Mouse (Mus musculus) midbrain, embryonic 11.5 days (tissue): ENCODE results near the gene Nfkb2. TPM values are rescaled to one million over a fixed set of nuclear protein-coding genes. Genes with fewer than 3 reads are reported as not detected.

ENCODE experiments used
- microRNA counts: library from miRNA; unstranded; fragments of <30 nt; microRNA quantifications from one replicate; lab custom pipeline; 2015
- microRNA-seq: library from miRNA; unstranded; fragments of <30 nt; microRNA quantifications from one replicate; pipeline ENCODE4, GENCODE M21; 2017
- polyA plus RNA-seq: library from polyadenylated mRNA; unstranded; fragments of >200 nt; fragmentation: Nextera tagmentation; extraction: Ambion mirVana; gene quantifications from 2 replicates; pipeline ENCODE4 v1.2.1, GENCODE M21; 2014

Gene Nfkb2
- polyA plus RNA-seq, 1 experiment from 2014 or later = 3.9 TPM

MicroRNA genes within 50 kb of the gene (microRNA counts, 519-probe panel; counts per million panel counts)
- not detected for microRNA mmu-miR-146b (lab: Ali Mortazavi, UCI)

Small RNA genes lying within 50 kb of the gene (microRNA-seq; reads per million reads assigned to microRNA genes)
- gene Mir146b = 1.3 reads per million

Other genes starting within 250 kb of the Nfkb2 start
- 115 and 117 TPM in 2 replicates for gene Nolc1, start 228.5 kb upstream of the Nfkb2 start, polyA plus RNA-seq
- gene Elovl3, start 172.4 kb upstream of the Nfkb2 start, polyA plus RNA-seq = not detected in 2 replicates
- 0.18 and 0.39 TPM in 2 replicates for gene Pitx3, start 156.0 kb upstream of the Nfkb2 start, polyA plus RNA-seq
- gene Gbf1, start 151.8 kb upstream of the Nfkb2 start, polyA plus RNA-seq = 36.6 and 42.6 TPM in 2 replicates
- gene Psd, start 22.8 kb downstream of the Nfkb2 start, polyA plus RNA-seq = 10.7 and 11.0 TPM in 2 replicates
- gene Fbxl15, start 23.9 kb downstream of the Nfkb2 start, polyA plus RNA-seq = 20.0 and 25.5 TPM in 2 replicates
- 215 and 221 TPM in 2 replicates for gene Cuedc2, start 34.4 kb downstream of the Nfkb2 start, polyA plus RNA-seq
- gene Mfsd13a, start 36.8 kb downstream of the Nfkb2 start, polyA plus RNA-seq = 4.3 and 5.5 TPM in 2 replicates
- 1.2 and 1.6 TPM in 2 replicates for gene 2310034G01Rik, start 46.0 kb downstream of the Nfkb2 start, polyA plus RNA-seq
- gene Actr1a, start 91.4 kb downstream of the Nfkb2 start, polyA plus RNA-seq = 228 and 233 TPM in 2 replicates
- 33.7 and 38.7 TPM in 2 replicates for gene Sufu, start 92.6 kb downstream of the Nfkb2 start, polyA plus RNA-seq
- gene Trim8, start 197.4 kb downstream of the Nfkb2 start, polyA plus RNA-seq = 28.6 and 31.7 TPM in 2 replicates